Mouse (Mus musculus) midbrain, embryonic 13.5 days (tissue): ENCODE measurements at regions not wholly inside any gene's neighbourhood (a gene's known extent, or its start where the extent isn't known, plus 50 kb on each side); places are given as distances from the start of the nearest gene placed in this dataset.
A peak's percentile ranks its signal among the peaks of the same experiment; 100 is the strongest.
"Not testable (repeated sequence)": the region's sequence is repeated elsewhere in the genome, so short reads cannot be mapped to it uniquely, and the experiment has no call there.

Source experiments
- ATAC-seq: fragments of 200-750 bp; cut with Nextera tagmentation; 2 replicates; pipeline ENCODE4 v1.8.0; 2017; ENCODE audit warnings: mild to moderate bottlenecking, moderate TSS enrichment, moderate library complexity
- H3K27ac ChIP-seq: fragments of 300-500 bp; sonication (generic); 2 replicates; pipeline ENCODE4 v1.5.1; 2015; ENCODE audit warnings: inconsistent platforms, mild to moderate bottlenecking, moderate library complexity
- H3K27me3 ChIP-seq: fragments of 300-500 bp; sonication (generic); 2 replicates; pipeline ENCODE4 v1.6.1; 2015; ENCODE audit warnings: mild to moderate bottlenecking, inconsistent platforms
- H3K36me3 ChIP-seq: fragments of 300-500 bp; sonication (generic); 2 replicates; pipeline ENCODE4 v1.6.1; 2015; ENCODE audit warnings: mild to moderate bottlenecking, inconsistent platforms
- H3K4me1 ChIP-seq: fragments of 300-500 bp; sonication (generic); replicated peaks from 2 replicates; pipeline ENCODE4 v1.6.1; 2015; ENCODE audit warnings: inconsistent platforms
- H3K4me2 ChIP-seq: fragments of 300-500 bp; sonication (generic); replicated peaks from 2 replicates; pipeline ENCODE4 v1.6.1; 2015; ENCODE audit warnings: moderate library complexity, mild to moderate bottlenecking, inconsistent platforms
- H3K4me3 ChIP-seq: fragments of 300-500 bp; sonication (generic); replicated peaks from 2 replicates; pipeline ENCODE4 v1.5.1; 2015; ENCODE audit warnings: mild to moderate bottlenecking, inconsistent platforms
- H3K9ac ChIP-seq: fragments of 300-500 bp; sonication (generic); replicated peaks from 2 replicates; pipeline ENCODE4 v1.6.1; 2015; ENCODE audit warnings: mild to moderate bottlenecking, inconsistent platforms
- H3K9me3 ChIP-seq: fragments of 300-500 bp; sonication (generic); 2 replicates; pipeline ENCODE4 v1.6.1; 2016; ENCODE audit warnings: mild to moderate bottlenecking, inconsistent platforms
- WGBS: fragments of 180-500 bp; shearing (Covaris S2); methylation state at CpG from one replicate; pipeline ENCODE4 v1.1.7; 2015; 5-methylcytosine and 5-hydroxymethylcytosine counted together

GRCm38 (mm10) chr14:81685691-81686090, 1701.8 kb downstream of the Olfm4 start:
- no peaks in the 10 kb centered on the region for H3K9me3 ChIP-seq
- ATAC-seq = peak; percentile 69; the same call in 1 of the 2 replicates
- no peaks in the 10 kb centered on the region for H3K4me1 ChIP-seq
- H3K4me3 ChIP-seq = no peak overlapping the region
- no peak overlapping the region for H3K9ac ChIP-seq
- no peaks in the 10 kb centered on the region for H3K27me3 ChIP-seq
- no peaks in the 10 kb centered on the region for H3K36me3 ChIP-seq
- H3K27ac ChIP-seq = no peak overlapping the region
- 44% methylated on average over 5 of the region's 5 CpGs for WGBS
- no peak overlapping the region for H3K4me2 ChIP-seq

- not testable (repeated sequence) for H3K4me1 ChIP-seq, H3K9ac ChIP-seq, H3K27ac ChIP-seq, H3K36me3 ChIP-seq, H3K4me3 ChIP-seq, H3K27me3 ChIP-seq, H3K4me2 ChIP-seq, H3K9me3 ChIP-seq, ATAC-seq
- WGBS = no CpG with 5 or more reads among the region's 2 CpGs
Measured at GRCm38 (mm10) chr14:81692245-81692644, 1708.4 kb downstream of the Olfm4 start.

- Histone ChIP-seq H3K4me2 (no peak overlapping the region), H3K36me3 (no peaks in the 10 kb centered on the region), H3K4me1 (no peaks in the 10 kb centered on the region), H3K9me3 (no peaks in the 10 kb centered on the region), H3K27me3 (no peaks in the 10 kb centered on the region), H3K4me3 (no peak overlapping the region), H3K27ac (no peak overlapping the region), H3K9ac (no peak overlapping the region)
- WGBS = 83% methylated on average over 5 of the region's 5 CpGs
- no peak for ATAC-seq
Measured at GRCm38 (mm10) chr14:81716056-81716455, 1732.2 kb downstream of the Olfm4 start.
